Mouse (Mus musculus) MN1 (cell line): Measurements from ENCODE around the gene Fam104a.

Experiments
- DNase-seq: peaks from one replicate; pipeline ENCODE4 v3.0.0-alpha.2; 2016; ENCODE audit warnings: low spot score

Fam104a gene

DNA sequence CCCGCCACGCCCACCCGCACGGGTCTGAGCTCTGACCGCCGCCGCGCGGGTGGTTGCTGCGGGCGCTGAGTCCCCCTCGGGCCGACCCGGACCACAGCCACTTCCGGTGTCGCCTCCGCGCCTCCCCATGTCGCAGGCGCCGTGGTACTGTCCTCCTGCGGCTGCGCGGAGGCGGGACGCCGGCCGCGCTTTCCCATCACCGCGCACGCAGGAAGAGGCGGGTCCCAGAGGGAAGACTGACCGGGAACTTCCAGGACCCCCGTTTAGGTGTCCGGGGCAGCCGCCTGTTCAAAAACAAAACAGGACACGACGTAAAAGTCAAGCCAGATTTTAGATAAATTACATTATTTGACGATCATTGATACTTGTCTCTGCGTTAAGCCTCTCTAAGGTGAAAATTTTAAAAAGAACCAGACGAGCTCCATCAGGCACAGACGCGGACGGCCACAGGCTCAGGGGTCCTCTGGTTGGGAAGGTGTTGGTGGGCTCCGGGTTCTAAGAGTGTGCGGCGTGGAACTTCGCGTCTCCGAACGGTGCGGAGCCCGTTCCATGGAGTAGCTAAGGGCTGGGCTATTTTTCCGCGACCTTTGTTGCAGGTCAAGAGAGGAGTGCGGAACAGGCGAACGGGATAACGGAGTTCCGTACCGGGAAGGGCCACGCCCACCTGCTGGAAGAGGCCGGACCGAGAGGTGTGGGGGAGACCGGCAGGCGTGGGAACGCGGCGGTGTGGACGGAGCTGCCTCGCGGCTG lies at the start of gene Fam104a, which contains the start of gene D11Wsu47e:
Gene Fam104a (minus strand): TSS at position 199 of the 750 bp plus-strand sequence.
Gene D11Wsu47e (plus strand): TSS at position 456 of the 750 bp plus-strand sequence.
- DNase-seq, result peak; percentile 96

DNA sequence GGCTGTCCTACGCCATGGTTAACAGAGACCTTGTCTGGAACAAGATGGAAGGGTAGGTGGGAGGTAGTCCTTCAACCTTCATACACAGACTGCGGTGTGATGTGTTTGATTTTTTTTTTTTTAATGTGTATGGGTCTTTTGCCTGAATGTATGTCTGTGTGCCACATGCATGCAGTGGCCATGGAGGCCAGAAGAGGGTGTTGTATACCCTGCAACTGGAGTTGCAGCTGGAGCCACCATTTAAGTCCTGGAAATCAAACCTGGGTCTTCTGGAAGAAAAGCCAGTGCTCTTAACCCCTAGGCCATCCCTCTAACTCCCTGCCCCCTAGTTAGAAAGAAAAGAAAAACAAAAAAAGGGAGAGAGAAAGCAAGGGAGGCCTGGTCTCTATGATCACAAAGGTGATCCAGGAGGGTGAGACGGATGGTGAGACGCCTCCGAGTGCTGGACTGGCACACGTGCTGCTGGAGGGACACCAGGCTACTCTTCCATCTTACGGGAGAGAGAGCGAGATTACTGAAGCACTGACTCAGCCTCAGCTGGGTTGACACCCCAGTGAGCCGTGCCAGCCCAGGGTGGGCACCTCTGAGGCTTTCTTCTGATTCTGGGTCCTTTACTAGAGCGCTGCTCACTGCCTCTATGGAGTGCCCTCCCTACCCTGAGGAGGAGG lies 48.1 kb upstream of the Fam104a start:
- DNase-seq, result no peak

DNA sequence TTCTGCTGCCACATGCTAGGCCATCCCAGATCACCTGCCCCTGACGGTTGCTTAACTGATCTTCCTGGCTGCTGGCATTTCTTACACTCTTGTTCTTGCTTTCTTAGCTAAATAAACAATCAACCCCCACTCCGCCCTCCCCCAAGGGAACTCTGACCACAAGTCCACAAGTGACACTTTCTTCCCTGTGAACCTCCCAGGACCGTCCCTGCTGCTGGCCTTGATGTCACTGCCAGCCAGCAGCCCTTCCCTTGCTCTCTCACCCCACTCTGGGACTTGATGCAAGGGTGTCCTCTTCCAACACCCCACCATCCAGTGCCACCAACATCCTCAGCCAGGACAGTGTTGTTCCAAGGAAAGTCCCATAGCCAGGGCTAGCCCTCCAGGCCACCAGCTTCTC lies 46.9 kb upstream of the Fam104a start:
- DNase-seq, result no peak

GRCm38 (mm10) chr11:113729917-113730316 lies 46.0 kb upstream of the Fam104a start:
- no peak for DNase-seq

GRCm38 (mm10) chr11:113729239-113729638 lies 45.3 kb upstream of the Fam104a start:
- no peak for DNase-seq

DNA sequence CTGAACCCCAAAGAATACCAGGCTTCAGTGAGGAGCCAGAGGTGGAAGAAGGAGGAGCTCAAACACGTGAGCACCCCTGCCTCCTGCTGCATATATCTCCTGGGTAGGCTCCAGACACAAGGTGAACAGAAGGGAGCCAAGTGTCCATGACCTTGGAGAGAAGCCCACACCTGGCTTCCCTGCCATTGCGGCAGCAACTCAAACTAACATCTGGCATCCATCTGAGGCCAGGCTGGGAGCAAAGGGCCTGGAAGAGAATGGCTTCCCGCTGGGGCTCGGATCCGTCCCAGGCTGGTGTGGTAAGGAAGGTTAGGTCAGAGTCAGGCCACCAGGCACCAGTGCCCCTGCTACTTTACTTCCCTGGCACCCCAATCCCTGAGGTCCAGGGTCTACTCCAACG lies 44.0 kb upstream of the Fam104a start:
- no peak for DNase-seq

DNA sequence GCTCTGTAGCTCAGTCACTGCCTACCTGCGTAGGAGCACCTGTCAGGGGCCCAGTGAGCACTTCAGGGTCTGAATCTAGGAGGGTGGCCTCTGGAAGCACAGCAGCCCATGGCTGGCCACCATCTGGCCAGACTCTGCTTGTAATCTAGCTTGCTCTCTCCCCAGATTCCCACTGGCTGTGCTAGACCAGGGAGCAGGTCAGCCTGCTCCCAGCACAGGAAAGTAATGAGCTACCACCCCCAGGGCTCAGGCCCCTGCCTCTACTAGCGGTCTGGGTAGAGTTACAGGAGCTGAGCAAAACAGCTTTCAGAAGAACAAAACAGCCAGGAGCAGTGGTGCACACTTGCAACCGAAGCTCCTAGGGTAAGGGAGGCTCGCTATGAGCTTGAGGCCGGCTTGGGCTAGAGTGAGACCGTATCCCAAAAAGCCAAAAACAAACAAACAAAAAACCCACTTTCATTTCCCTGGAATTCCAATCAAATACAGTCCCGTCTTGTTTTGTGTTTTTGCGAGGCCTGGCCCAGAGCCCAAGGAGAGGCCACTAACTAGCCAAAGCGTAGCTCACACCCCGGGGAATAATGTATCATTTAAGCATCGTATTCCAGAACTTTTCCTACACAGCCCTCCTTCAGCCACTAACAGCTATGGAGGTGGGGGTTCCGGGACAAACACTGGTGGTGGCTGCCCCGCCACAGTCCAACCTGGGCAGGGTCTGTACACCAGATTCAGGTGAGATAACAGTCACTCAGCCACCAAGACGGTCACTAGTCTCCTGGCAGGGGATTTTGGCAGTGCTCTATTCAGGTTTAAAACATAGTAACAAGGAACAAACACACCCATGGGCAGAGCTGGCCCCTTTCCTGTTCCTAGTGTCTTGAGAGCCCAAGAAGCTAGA lies 43.3 kb upstream of the Fam104a start:
- DNase-seq, result no peak

GRCm38 (mm10) chr11:113725235-113726048 lies 41.5 kb upstream of the Fam104a start:
- DNase-seq, result peak; percentile 12

DNA sequence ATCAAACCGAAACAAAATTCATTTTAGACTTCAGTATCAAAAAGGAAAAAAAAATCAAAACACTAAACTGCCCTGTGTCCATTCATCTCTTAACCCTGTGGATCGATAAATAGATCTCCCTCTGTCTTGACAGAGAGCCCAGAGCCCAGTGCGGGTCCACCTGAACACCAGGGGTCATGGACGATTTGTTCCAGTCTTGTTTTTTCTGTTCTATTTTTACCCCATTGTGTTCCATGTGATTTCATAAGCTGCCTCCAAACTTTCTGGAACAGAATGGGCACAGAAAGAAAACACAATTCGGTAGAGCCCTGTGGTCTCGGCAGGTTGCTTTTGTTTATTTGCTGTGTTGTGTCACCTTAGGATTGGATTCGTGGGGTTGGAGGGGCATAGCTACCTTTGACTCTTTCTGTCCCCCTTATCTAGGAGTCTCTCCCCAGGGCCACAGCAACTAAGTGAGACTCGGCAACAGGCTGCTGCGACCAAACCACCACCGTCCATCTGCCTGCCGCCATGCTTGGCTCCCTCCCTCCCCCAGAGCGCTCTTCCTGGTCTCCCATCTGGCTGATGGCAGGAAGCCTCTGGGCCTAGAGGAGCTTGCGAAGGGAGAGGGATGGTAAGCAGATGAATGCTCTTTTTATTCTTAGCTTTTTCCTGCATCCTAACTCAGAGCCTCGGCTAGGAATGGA lies 38.6 kb upstream of the Fam104a start:
- no peak for DNase-seq

- no peak for DNase-seq
These were observed 33.9 kb upstream of the Fam104a start for GRCm38 (mm10) chr11:113717767-113718424.

GRCm38 (mm10) chr11:113716132-113716531 lies 32.2 kb upstream of the Fam104a start:
- DNase-seq, result no peak

GRCm38 (mm10) chr11:113715078-113715674 lies 31.2 kb upstream of the Fam104a start:
- peak; percentile 51 for DNase-seq

DNA sequence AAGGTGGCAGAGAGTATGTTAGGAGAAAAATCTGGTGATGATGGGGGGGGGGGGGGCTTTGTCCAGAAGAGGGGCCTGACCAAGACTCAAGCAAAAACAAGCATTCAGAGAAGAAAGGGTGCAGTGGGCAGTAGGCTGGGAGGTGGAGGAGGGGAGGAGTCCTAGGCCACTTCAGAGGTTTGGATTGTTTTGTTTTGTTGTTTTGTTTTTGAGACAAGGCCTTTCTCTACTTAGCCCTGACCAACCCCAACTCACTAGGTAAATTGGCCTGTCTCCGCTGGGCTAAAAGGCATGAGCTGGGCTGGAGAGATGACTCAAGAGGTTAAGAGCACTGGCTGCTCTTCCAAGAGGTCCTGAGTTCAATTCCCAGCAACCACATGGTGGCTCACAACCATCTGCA lies 27.1 kb upstream of the Fam104a start:
- DNase-seq, result no peak

GRCm38 (mm10) chr11:113710257-113710777 lies 26.4 kb upstream of the Fam104a start:
- no peak for DNase-seq

DNA sequence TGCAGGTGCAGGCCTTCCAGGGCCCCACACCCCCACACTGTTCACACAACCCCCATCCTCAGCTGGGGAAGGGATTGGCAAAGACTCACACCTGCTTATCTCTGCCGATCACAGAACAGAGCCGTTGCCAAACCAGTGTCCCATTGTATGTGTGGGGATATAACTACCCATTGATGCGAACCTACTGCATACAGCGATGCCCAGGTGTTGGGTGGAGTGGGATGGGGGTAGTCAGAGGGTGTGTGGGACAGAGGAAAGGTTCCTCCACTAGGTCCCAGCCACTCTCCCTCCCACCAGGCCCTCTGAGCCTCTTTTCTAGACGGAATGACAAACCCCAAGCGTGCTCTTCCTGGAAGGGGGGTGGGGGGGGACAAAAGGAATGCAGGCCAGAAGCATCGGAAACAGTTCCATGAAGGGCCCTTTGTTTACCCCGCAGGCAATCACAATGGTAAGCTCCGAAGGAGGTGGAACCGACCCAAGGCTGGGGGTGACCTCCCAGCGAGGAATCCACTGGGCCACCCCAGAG lies 25.8 kb upstream of the Fam104a start, which contains the start of gene Cpsf4l:
Gene Cpsf4l (minus strand): TSS at position 287 of the 526 bp plus-strand sequence.
- DNase-seq, result no peak

DNA sequence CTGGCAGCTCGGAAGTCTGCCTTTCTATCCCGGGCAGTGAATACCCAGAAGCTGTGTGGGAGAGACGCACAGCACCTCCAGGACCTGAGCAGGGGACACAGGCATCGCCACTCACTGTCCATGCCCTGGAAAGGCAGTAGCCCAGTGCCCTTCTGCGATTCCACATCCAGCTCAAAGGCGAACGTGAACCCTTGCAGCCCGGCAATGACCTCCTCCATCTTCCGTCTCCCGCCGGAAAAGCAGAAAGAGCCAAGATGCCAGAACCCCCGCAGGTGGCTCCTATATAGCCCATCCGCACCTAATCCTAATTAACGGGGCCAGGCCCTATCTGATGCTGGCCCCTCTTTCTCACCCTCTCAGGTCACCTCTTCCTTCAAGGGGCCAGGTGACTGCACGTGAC lies 25.3 kb upstream of the Fam104a start:
- no peak for DNase-seq

GRCm38 (mm10) chr11:113708629-113709213 lies 24.8 kb upstream of the Fam104a start:
- DNase-seq, result no peak

GRCm38 (mm10) chr11:113705966-113706652 lies 22.2 kb upstream of the Fam104a start:
- no peak for DNase-seq
